Mouse (Mus musculus) midbrain, embryonic 15.5 days (tissue): Measurements from ENCODE around the gene Tbk1. TPM values are rescaled to one million over a fixed set of nuclear protein-coding genes. Genes with fewer than 3 reads are reported as not detected.

Experiments used
- ATAC-seq: fragments of 200-750 bp; cut with Nextera tagmentation; replicated peaks from 2 replicates; pipeline ENCODE4 v1.8.0; 2017; ENCODE audit warnings: moderate TSS enrichment
- H3K27ac ChIP-seq: fragments of 300-500 bp; sonication (generic); 2 replicates; pipeline ENCODE4 v1.5.1; 2015; ENCODE audit warnings: mild to moderate bottlenecking, inconsistent platforms
- H3K27me3 ChIP-seq: fragments of 300-500 bp; sonication (generic); replicated peaks from 2 replicates; pipeline ENCODE4 v1.6.1; 2015; ENCODE audit warnings: inconsistent platforms
- H3K36me3 ChIP-seq: fragments of 300-500 bp; sonication (generic); replicated peaks from 2 replicates; pipeline ENCODE4 v1.6.1; 2015; ENCODE audit warnings: inconsistent platforms
- H3K4me1 ChIP-seq: fragments of 300-500 bp; sonication (generic); 2 replicates; pipeline ENCODE4 v1.6.1; 2015; ENCODE audit warnings: inconsistent platforms
- H3K4me2 ChIP-seq: fragments of 300-500 bp; sonication (generic); 2 replicates; pipeline ENCODE4 v1.6.1; 2015; ENCODE audit warnings: inconsistent platforms, mild to moderate bottlenecking, moderate library complexity
- H3K4me3 ChIP-seq: fragments of 300-500 bp; sonication (generic); 2 replicates; pipeline ENCODE4 v1.5.1; 2015; ENCODE audit warnings: mild to moderate bottlenecking, inconsistent platforms
- H3K9ac ChIP-seq: fragments of 300-500 bp; sonication (generic); 2 replicates; pipeline ENCODE4 v1.6.1; 2015; ENCODE audit warnings: mild to moderate bottlenecking, inconsistent platforms
- H3K9me3 ChIP-seq: fragments of 300-500 bp; sonication (generic); 2 replicates; pipeline ENCODE4 v1.6.1; 2016; ENCODE audit warnings: inconsistent platforms
- WGBS: fragments of 180-500 bp; shearing (Covaris S2); methylation state at CpG from one replicate; pipeline ENCODE4 v1.1.7; 2015; ENCODE audit warnings: mixed read lengths; 5-methylcytosine and 5-hydroxymethylcytosine counted together
- polyA plus RNA-seq: library from polyadenylated mRNA; unstranded; fragments of >200 nt; fragmentation: Nextera tagmentation; extraction: Ambion mirVana; gene quantifications from 2 replicates; pipeline ENCODE4 v1.2.1, GENCODE M21; 2015

Tbk1 gene
- polyA plus RNA-seq, 1 experiment from 2014 or later, result 33.7 TPM

- Histone ChIP-seq H3K4me3 (no peak overlapping the region), H3K4me2 (no peak overlapping the region), H3K9me3 (no peaks in the 10 kb centered on the region), H3K27me3 (no peaks in the 10 kb centered on the region), H3K4me1 (peaks cover 21% of the 10 kb centered on the region), H3K27ac (no peak overlapping the region), H3K36me3 (peaks cover 10% of the 10 kb centered on the region; the same call in 1 of the 2 replicates), H3K9ac (no peak overlapping the region)
- 95% methylated on average over 10 of the region's 10 CpGs for WGBS
- no peak for ATAC-seq
Observed at GRCm38 (mm10) chr10:121568026-121568425, 18.6 kb downstream of the Tbk1 start.

GRCm38 (mm10) chr10:121564447-121564846, 22.1 kb downstream of the Tbk1 start:
- 90% methylated on average over 8 of the region's 8 CpGs for WGBS

GRCm38 (mm10) chr10:121558231-121558630, 28.4 kb downstream of the Tbk1 start:
- no peak for ATAC-seq
- H3K4me3 ChIP-seq, result no peak overlapping the region
- H3K9ac ChIP-seq, result no peak overlapping the region
- no peak overlapping the region for H3K4me2 ChIP-seq
- 75% methylated on average over 2 of the region's 2 CpGs for WGBS
- H3K36me3 ChIP-seq, result peaks cover 34% of the 10 kb centered on the region
- no peaks in the 10 kb centered on the region for H3K4me1 ChIP-seq
- no peaks in the 10 kb centered on the region for H3K27me3 ChIP-seq
- no peak overlapping the region for H3K27ac ChIP-seq
- no peaks in the 10 kb centered on the region for H3K9me3 ChIP-seq

More at GRCm38 (mm10) chr10:121564447-121564846, 22.1 kb downstream of the Tbk1 start:
- H3K36me3 ChIP-seq, result peaks cover 14% of the 10 kb centered on the region; the same call in 1 of the 2 replicates
- H3K9ac ChIP-seq, result no peak overlapping the region
- no peak for ATAC-seq
- no peaks in the 10 kb centered on the region for H3K9me3 ChIP-seq
- no peak overlapping the region for H3K27ac ChIP-seq
- H3K4me2 ChIP-seq, result no peak overlapping the region
- H3K27me3 ChIP-seq, result no peaks in the 10 kb centered on the region
- peaks cover 12% of the 10 kb centered on the region for H3K4me1 ChIP-seq
- no peak overlapping the region for H3K4me3 ChIP-seq

GRCm38 (mm10) chr10:121556263-121556662, 30.3 kb downstream of the Tbk1 start:
- Histone ChIP-seq H3K27me3 (no peaks in the 10 kb centered on the region), H3K4me1 (no peaks in the 10 kb centered on the region), H3K27ac (no peak overlapping the region), H3K4me2 (no peak overlapping the region), H3K4me3 (no peak overlapping the region), H3K9me3 (no peaks in the 10 kb centered on the region), H3K36me3 (peaks cover 38% of the 10 kb centered on the region), H3K9ac (no peak overlapping the region)
- WGBS, result 75% methylated on average over 6 of the region's 6 CpGs
- no peak for ATAC-seq

- Histone ChIP-seq H3K9ac (no peak overlapping the region), H3K4me3 (no peak overlapping the region), H3K36me3 (peaks cover 35% of the 10 kb centered on the region), H3K27ac (no peak overlapping the region), H3K4me1 (no peaks in the 10 kb centered on the region), H3K27me3 (no peaks in the 10 kb centered on the region), H3K4me2 (no peak overlapping the region), H3K9me3 (no peaks in the 10 kb centered on the region)
- 91% methylated on average over 9 of the region's 9 CpGs for WGBS
- no peak for ATAC-seq
Observed at GRCm38 (mm10) chr10:121550334-121550733, 36.3 kb downstream of the Tbk1 start.

GRCm38 (mm10) chr10:121549670-121550069, 36.9 kb downstream of the Tbk1 start:
- Histone ChIP-seq H3K27me3 (no peaks in the 10 kb centered on the region), H3K4me1 (no peaks in the 10 kb centered on the region), H3K4me3 (no peak overlapping the region), H3K4me2 (no peak overlapping the region), H3K9ac (no peak overlapping the region), H3K27ac (no peak overlapping the region), H3K36me3 (peaks cover 34% of the 10 kb centered on the region), H3K9me3 (no peaks in the 10 kb centered on the region)
- 90% methylated on average over 5 of the region's 5 CpGs for WGBS
- no peak for ATAC-seq

- 61% methylated on average over 6 of the region's 6 CpGs for WGBS
- ATAC-seq, result no peak
- Histone ChIP-seq H3K27ac (no peak overlapping the region), H3K27me3 (no peaks in the 10 kb centered on the region), H3K4me1 (no peaks in the 10 kb centered on the region), H3K4me2 (no peak overlapping the region), H3K9me3 (no peaks in the 10 kb centered on the region), H3K36me3 (peaks cover 17% of the 10 kb centered on the region), H3K9ac (no peak overlapping the region), H3K4me3 (no peak overlapping the region)
Observed at GRCm38 (mm10) chr10:121547162-121547561, 39.4 kb downstream of the Tbk1 start.

GRCm38 (mm10) chr10:121543577-121543976, 43.0 kb downstream of the Tbk1 start:
- no peak for ATAC-seq
- Histone ChIP-seq H3K27ac (no peak overlapping the region), H3K27me3 (no peaks in the 10 kb centered on the region), H3K4me2 (no peak overlapping the region), H3K9me3 (no peaks in the 10 kb centered on the region), H3K9ac (no peak overlapping the region), H3K36me3 (peaks cover 7% of the 10 kb centered on the region; the same call in 1 of the 2 replicates), H3K4me1 (no peaks in the 10 kb centered on the region), H3K4me3 (no peak overlapping the region)
- 94% methylated on average over 6 of the region's 6 CpGs for WGBS

- no peak overlapping the region for H3K4me3 ChIP-seq
- no peak overlapping the region for H3K27ac ChIP-seq
- WGBS, result 98% methylated on average over 3 of the region's 3 CpGs
- no peak overlapping the region for H3K4me2 ChIP-seq
- no peak overlapping the region for H3K9ac ChIP-seq
- H3K9me3 ChIP-seq, result no peaks in the 10 kb centered on the region
- peaks cover 7% of the 10 kb centered on the region; the same call in 1 of the 2 replicates for H3K36me3 ChIP-seq
- H3K27me3 ChIP-seq, result no peaks in the 10 kb centered on the region
- H3K4me1 ChIP-seq, result no peaks in the 10 kb centered on the region
- ATAC-seq, result no peak
Observed at GRCm38 (mm10) chr10:121542156-121542555, 44.4 kb downstream of the Tbk1 start.

GRCm38 (mm10) chr10:121534995-121535394, 51.6 kb downstream of the Tbk1 start:
- Histone ChIP-seq H3K9me3 (no peaks in the 10 kb centered on the region), H3K27ac (no peak overlapping the region), H3K4me2 (no peak overlapping the region), H3K4me3 (no peak overlapping the region), H3K9ac (no peak overlapping the region), H3K27me3 (no peaks in the 10 kb centered on the region), H3K36me3 (no peaks in the 10 kb centered on the region), H3K4me1 (peaks cover 7% of the 10 kb centered on the region)
- ATAC-seq, result no peak
- WGBS, result 83% methylated on average over 4 of the region's 4 CpGs

- peak overlapping the region; percentile 69 for H3K4me2 ChIP-seq
- no peak overlapping the region for H3K27ac ChIP-seq
- no peaks in the 10 kb centered on the region for H3K27me3 ChIP-seq
- peak overlapping the region; percentile 18; the same call in 1 of the 2 replicates for H3K9ac ChIP-seq
- WGBS, result 14% methylated on average over 32 of the region's 32 CpGs
- H3K36me3 ChIP-seq, result no peaks in the 10 kb centered on the region
- H3K4me3 ChIP-seq, result peak overlapping the region; percentile 37
- no peaks in the 10 kb centered on the region for H3K9me3 ChIP-seq
- peaks cover 7% of the 10 kb centered on the region for H3K4me1 ChIP-seq
- ATAC-seq, result peak; percentile 63; the same call in 1 of the 2 replicates
Observed at GRCm38 (mm10) chr10:121533137-121533872, 53.3 kb downstream of the Tbk1 start.

- Histone ChIP-seq H3K9me3 (no peaks in the 10 kb centered on the region), H3K9ac (no peak overlapping the region), H3K27me3 (no peaks in the 10 kb centered on the region), H3K36me3 (no peaks in the 10 kb centered on the region), H3K4me3 (no peak overlapping the region), H3K4me2 (no peak overlapping the region), H3K4me1 (peaks cover 7% of the 10 kb centered on the region), H3K27ac (no peak overlapping the region)
- 88% methylated on average over 5 of the region's 5 CpGs for WGBS
- ATAC-seq, result no peak
Observed at GRCm38 (mm10) chr10:121531541-121531940, 55.0 kb downstream of the Tbk1 start.
